Mouse (Mus musculus): ENCODE measurements around the gene Slc35g3.
A peak's percentile ranks its signal among the peaks of the same experiment; 100 is the strongest.

- TF ChIP-seq CTCF (IDR thresholded peaks at IDR 0.05; ENCODE audit: low read depth) = peak; percentile 86
- TF ChIP-seq EP300 (IDR thresholded peaks at IDR 0.05; ENCODE audit: low read depth) = no peak
Measured at GRCm38 (mm10) chr11:69715482-69715881, 46.3 kb downstream of the Slc35g3 start.
